Mouse (Mus musculus): ENCODE results near the gene Krt80.
A peak's percentile ranks its signal among the peaks of the same experiment; 100 is the strongest.

Gene Krt80

DNA sequence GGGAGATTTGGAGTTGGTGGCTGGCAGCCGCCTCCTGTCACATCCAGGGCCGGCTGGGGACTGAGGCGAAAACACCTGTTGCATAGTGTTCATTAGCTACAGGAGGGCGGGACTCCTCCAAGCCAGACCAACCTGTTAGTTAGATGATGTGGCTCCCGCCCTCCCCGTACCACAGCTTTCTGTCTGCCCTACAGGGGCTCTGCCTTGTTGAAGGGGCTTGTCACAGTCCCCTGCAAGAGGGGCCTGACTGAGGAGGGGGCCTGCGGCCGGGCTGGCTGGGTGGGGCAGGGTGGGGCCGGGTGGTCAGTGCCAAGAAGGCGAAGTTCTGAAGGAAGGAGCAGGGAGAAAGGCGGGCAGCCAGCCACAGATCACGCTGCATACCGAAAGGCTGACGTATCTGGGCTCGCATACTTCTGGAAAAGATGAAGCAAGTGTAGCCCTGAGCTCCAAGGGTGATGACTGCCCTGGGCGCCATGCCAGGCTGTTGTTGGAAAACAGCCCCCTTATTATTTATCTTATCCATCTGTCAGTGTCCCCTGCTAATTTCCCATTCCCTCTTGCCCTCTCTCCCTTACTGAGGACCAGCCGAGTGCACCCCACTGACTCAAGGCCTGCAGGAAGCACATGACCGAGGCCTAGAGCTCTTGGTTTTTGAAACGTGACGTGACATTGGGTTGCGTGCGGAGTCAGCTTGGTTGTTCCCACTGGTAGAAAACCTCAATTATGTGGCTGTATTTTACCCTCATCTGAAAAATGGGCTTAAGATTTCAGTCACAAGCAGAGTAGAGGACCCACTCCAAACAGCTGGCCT lies at the start of gene Krt80:
TSS of gene Krt80 (minus strand) at position 62 of the 811 bp plus-strand sequence.
- DNase-seq = peak; percentile 80

DNA sequence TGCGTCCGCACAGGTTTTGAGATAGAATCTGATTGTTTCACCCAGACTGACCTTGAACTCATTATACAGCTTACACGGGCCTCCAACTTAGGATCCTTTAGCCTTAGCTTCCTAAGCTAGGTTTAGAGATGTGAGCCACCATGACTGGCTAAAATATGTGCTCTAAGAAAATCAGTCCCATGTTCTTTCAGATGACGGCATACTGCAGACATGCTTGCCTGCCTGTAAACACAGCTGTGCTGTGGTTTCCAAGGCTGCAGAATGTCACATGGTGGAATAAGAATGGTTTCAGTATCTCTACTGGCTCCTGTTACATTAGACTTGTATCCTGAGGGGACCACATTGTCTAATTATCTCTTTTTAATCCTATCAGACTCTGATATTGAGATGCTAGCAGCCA lies 49.0 kb upstream of the Krt80 start:
- DNase-seq = no peak

DNA sequence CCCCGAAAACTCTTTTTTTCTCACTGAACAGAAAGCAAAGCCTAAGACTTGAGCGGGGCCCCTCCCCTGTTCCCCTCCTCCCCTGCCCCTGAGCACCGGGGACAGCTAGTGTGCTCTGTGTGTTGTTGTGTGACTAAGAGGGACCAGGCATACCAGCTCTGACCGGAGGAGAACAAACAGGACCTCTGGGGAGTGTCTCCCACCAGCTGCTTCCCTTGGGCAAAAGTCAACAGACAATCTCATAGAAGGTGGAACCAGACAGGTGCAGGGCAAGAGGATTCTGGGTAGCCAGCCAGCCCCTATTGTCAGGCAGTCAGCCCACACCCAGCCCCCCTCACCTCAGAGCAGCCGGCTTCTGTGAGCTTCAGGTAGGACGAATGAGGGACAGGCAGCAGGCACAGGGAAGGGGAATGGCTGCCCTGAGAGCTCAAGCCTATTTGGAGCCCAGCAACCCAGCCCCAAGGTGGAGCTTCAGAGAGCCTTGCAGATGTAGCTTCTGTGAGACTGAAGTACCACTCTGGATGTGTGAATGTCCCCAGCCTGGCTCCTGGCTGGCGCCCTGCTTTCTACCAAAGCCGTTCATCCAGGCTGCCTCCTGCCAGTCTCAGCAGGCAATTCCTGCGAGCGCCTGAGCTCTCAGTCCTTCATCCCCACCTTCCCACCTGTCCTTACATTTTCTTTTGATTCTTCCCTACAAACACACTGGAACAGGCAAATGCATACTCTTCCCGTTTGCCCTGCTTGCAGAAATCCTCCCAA lies 45.0 kb upstream of the Krt80 start:
- DNase-seq = no peak

DNA sequence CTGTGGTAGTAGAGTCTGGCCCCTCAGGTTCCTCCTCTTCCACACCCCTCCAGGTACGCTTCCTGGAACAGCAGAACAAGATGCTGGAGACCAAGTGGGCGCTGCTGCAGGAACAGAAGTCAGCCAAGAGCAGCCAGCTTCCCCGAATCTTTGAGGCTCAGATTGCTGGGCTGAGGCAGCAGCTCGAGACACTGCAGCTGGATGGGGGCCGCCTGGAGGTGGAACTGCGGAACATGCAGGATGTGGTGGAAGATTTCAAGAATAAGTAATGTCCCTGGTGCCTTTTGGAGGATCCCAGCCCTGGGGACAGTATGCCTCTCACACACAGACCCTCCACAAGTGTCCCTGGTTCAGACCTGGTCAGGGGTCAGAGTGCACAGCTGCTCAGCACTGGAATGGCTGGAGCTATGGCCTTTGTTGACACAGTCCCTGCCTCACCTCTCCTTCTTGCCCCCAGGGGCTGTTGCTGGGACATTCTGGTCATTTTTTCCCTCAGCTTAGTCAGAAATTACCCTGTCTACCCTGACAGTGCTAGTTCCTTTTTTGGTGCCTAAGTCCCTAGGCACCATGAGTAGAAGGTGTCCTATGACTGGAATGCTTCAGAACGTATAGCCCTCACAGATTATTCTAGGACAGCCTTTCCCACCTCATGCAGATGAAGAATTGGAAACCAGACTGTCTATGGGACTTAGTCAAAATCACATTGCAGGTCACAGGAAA lies 44.1 kb upstream of the Krt80 start:
- peak; percentile 31 for DNase-seq

DNA sequence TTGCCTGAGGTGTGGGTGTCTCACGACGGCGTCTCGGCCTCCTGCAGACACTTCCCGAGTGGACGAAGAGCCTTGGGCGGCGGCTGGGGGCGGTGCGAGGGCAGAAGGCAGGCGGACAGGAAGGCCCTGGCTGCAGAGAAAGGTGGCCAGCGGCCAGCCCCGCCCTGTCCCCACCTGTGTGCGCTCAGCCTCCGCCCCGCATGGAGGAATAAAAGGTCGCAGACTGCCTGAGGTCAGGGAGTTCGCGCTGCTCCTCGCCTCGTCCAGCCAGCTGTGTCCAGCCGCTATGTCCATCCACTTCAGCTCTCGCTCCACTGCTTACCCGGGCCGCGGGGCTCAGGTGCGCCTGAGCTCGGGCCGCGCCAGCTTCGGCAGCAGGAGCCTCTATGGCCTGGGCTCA lies 42.2 kb upstream of the Krt80 start:
- DNase-seq = peak; percentile 72

DNA sequence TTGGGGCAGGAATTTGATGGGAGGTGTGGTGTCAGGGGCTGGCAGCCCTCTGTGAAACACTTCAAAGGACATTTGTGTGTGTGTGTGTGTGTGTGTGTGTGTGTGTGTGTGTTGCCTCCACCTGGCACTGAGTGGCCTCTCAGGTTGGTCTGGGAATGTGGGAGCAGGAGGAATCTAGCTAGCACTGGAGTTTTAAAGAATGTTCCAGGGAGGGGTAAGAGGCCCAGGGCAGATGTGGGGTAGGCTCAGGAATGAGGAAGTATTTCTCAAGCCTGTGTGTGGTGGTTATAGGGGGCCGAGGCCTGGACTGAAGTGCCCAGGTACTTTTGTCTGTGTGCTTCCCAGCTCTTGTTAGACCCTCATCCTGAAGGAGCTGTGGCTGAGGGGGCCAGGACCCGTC lies 40.8 kb upstream of the Krt80 start, which contains the start of gene Krt7:
TSS of gene Krt7 (plus strand) at position 269 of the 400 bp plus-strand sequence.
- peak; percentile 70 for DNase-seq

DNA sequence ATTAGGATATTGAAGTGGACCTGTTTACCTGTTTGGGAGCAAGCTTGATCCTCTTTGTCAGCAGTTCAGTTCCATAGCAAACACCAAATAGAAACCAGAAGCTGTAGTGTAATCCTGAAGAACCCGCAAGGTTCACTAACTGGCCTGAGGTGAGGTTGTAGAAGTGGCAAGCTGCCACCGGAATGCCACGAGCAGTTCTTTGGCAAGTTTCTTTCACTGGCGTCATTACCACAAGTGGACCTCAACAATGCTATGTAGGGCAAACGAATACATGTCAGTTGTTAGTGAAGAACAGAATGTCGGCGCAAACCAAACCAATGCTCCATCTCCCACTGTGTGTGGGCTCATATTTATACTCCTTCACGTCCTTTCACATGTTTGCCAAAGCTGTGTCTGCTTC lies 28.3 kb upstream of the Krt80 start:
- peak; percentile 31 for DNase-seq

DNA sequence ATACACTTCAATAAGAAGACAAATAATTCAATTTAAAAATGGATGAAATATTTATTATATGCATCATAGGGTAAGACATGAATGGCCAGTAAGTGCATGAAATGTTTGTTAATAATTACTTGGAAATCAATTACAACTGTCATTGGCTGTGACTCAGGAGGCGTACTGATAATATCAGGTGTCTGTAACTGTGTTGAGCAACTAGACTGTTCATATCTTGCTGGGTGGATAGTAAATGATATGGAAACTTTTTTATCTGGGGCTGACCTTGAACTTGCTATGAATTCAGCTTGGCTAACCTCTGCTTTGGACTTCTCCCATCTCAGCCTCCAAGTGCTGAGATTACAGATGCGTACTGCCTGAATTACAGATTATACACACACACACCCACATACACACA lies 27.7 kb upstream of the Krt80 start:
- DNase-seq = no peak

DNA sequence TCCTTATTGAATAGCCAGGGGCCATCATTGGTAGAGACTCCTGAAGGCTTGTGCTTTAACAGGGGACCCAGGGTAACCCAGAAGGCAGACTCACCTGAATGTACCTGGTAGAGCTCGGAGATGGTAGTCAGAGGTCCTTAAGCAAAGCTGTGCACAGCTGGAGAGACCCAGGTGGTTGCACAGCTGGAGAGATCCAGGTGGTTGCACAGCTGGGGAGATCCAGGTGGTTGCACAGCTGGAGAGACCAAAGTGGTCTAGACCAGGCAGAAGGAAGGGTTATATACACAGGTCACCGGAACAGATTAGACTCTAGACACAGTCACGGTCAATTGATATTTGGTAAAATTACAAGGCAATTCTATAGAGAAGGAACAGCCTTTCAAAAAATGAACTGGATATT lies 27.0 kb upstream of the Krt80 start:
- no peak for DNase-seq

DNA sequence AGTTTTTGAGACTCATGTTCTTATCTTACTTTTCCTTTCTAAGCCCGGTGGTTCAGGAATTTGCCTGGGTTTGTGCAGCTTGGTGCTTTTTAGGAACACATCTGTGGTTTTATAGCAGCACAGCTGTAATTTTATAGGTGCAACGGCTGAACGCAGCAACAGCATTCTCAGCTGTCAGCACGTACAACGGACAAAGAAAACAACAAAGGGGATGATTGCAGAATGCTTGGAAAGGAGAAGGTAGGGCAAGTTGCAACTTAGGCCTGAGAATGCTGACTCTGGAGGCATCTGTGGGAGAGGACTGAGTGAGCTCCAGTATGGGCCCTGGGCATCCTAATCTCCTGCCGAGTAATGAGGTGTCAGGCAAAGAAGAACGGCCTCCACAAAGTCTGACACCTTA lies 26.5 kb upstream of the Krt80 start:
- DNase-seq = no peak

DNA sequence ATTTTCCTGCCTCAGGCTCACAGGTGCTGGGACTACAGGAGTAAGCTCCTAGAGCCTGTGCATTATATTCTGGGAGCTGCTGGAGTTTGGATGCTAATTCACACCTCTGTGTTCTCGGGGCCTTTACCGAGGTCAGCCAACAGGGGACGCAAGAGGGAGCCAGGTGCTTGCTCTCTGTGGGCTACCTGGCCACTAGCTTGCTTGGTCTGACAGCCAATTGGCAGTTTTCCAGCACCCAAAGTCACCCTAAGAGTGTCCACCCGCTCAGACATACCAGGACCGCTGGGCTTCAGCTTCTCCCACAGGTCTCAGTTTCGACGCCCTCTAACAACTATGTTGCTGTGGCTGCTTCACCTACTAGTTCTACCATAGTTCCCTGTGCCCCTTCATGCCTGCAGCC lies 24.9 kb upstream of the Krt80 start:
- DNase-seq = peak; percentile 56

DNA sequence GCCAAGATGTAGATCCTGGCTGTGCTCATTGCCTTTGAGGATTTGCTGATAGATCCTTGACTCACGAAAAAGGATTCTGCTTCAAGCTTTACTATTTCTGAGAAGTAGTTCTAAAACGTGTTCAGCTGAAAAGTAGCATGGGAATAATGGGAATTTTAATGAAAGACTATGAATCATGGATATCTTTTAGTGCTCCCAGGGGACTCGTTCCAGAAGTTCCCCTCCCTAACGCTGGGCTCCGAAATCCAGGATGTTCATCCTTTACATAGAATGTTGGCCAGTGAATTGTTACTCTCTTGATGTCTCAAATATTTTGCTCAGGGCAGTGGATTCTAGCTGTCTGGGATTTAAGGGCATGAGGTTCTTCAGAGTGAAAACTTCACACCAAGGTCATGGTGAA lies 22.3 kb upstream of the Krt80 start:
- no peak for DNase-seq

DNA sequence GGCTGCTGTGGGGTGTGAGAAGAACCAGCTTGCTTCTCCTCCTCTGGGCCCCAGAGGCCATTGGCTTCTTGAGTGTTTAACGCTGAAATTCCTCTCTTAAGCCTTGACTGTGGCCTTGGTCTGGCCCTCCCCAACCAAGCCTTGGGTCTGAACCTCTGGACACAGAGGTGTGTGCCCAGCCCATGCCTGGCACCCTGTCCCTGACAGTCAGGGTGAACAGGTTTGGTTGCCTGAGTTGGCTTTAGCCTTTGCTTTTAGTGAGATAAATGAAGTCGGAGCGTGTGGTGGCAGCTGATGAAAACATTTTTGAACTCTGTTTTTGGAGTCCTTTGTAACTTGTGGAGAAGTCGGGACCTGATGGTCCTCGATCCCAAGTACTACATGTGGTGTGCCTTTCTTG lies 20.2 kb upstream of the Krt80 start:
- DNase-seq = no peak

DNA sequence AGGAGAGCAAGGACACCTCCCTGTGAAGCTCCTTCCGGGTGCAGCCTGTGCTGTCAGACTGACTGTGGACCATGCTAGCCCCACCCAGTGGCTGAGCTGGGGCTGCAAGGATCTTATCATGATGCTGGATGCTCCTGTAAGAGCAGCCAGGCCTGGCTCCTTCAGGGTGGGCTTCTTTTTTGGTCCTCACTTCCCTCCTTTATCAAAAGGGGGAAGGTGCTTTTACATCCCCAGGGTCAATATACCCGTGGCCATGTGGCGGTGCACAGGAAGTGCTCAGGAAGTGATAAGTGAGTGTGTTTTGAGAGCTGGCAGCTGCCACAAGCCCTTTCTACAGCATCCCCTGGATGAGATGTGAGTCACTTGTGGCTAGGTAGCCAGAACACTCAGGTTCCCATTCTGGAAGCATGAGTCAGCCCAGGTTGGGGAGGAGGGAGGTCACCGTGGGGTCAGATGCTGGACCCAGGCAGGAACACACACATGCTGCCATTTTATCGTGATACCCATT lies 18.1 kb upstream of the Krt80 start:
- DNase-seq = no peak

DNA sequence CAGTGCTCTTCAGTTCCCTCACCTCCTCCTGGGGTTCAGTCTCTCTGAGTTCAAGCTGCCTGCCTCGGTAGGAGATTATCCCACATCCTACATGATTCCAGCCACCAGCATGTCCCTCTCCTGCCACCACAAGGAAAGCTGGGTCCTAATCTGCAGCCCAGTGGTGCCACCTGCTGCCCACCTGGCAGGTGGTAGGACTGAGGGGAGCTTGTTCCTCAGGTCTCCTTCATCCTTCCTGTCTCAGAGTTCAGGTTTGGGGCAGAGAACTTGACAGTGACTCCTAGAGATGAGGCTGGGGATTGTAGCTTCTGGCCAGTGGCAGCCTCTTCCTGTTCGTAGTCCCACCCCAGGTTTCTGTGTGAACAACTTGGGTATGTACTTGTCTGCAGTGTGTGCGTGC lies 17.2 kb upstream of the Krt80 start:
- DNase-seq = peak; percentile 46

DNA sequence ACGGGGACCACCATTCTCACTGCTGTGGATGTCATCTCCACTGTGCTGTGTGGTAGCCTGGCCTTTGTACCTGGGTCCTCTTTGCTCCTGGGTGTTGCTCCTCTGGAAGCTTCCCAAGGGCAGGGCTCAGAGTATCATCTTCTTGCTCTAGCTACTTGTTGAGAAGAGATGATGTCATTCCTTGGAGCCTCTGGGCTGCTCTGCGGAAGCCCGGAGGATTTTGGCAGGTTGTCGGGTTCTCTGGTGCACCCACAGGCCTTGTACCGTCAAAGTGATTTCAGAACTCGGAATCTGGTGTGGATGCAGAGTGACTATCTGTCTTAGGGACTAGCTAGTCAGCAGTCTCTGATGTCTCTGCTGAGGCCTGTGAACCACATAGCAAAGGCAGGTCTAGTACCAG lies 15.1 kb upstream of the Krt80 start:
- no peak for DNase-seq

DNA sequence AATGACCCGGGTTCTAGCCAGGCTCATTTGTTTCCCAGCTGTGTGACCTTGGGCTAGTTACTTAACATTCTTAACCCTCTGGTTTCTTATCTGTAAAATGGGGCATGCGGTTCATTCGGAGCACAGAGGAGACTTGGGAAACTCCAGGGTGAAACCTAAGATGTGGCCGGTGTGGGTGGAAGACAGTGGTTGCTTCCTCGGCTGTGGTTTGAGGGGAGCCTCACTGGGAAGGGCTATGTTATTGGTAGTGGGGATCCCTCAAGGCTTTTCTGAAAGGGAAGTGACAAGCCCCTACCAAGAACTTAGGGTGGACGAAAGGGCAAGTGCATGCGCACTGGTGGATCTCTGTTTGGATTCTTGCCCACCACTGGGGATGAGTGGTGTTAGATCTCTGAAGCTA lies 14.6 kb upstream of the Krt80 start:
- DNase-seq = no peak

DNA sequence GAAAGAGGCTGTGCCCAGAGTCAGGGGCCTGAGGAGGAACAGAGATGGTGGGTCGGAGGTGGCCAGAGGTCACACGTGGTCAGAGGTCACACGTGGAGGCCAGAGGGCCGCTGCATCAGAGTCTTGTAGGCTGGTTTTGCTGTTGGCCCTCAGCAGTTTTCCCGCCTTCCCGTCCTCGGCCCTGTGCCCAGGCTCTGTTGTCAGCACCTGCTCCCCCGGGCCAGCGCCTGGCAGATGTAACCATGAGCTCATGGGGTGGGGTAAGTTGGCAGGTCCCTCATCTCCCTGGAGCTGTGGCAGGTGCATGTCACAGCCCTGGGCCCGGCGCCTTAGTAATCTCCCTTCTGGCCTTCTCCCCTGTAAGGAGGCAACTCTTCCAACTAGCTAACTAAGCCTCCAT lies 12.8 kb upstream of the Krt80 start:
- no peak for DNase-seq

DNA sequence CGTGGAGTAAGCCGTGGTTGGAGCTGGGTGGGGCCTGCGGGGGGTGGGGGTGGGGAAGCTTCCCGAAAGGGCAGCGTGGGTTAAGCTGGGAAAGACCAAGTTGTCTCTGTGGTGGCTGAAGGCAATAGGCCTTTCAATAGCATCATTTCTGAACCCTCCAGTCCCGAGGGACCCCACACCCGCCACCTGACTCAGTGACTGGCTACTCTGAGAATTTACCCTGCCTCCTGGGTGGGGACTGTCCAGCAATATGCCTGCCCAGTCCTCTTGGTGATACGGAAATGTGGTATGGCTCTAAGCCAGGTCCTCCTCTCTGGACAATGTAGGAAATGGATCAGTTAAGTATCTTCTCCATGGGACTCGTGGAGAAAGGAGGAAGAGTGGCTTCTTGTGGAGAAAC lies 11.8 kb upstream of the Krt80 start:
- DNase-seq = peak; percentile 55

DNA sequence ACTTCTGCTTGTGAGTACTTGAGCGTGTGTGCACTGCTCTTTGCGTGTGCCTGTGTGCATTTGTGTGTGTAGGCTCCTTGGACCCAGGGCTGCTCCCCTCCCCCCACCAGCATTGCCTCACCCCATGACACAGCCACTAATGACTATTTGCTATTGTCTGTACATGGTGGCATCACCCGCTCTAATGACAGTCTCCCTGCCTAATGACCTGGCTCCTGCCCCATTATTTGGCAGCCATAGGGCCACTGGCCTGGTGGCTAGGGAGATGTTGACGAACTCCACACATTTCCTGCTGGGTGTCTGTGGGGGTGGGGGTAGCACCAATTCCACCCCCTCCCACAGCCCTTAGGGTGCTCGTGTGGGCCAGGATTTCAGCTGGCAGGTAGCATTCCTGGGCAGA lies 8.7 kb upstream of the Krt80 start:
- DNase-seq = no peak

DNA sequence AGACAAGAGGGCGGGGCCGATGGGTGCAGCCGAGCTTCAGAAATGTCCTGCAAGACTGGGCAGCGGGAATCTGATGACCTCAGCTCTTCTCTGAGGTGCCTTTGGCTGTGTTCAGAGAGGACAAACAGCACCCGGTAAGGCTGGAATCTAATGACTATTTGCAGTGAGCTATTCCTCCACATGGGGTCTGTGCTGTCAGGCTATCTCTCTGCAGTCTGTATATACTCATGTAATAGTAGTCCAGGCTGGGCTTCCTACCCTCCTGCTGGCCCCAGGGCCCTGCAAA lies 6.8 kb upstream of the Krt80 start:
- DNase-seq = peak; percentile 67

DNA sequence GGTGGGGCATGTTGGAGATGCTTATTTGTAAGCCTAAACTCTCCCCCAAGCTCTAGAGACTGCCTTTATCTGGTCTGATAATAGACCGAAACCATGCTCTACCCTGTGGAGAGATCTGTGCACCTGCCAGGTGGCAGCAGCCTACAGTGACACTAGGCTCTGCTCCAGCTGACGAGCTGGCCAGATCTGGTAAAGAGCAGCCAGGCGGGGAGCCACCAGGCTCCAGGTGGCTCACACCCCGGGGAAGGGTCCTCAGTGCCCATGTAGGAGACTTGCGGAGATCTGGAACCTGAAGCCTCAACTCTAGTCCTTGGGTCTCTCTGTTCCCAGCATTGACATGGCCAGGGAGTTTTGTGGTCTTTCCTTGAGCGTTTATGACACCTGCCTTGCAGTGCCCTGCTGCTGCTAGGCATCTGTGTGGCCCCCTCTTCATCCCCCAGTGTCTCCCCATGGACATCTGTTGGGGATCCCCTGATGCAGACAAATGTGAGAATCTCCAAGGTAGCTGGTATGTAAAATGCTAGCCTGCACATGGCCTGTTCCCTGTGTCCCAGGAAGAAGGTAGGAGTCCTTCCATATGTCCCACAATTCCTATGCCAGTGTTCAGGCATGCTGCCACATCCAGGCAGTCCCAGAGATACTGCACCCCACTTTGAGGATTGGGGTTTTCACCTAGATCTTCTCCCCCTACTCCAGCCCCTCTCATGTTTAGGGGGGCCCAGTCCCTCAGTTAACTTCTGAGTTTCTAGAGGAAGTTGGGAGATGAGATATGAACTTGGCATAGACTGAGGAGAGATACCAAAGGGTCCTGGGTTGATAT lies 6.2 kb upstream of the Krt80 start:
- DNase-seq = no peak

DNA sequence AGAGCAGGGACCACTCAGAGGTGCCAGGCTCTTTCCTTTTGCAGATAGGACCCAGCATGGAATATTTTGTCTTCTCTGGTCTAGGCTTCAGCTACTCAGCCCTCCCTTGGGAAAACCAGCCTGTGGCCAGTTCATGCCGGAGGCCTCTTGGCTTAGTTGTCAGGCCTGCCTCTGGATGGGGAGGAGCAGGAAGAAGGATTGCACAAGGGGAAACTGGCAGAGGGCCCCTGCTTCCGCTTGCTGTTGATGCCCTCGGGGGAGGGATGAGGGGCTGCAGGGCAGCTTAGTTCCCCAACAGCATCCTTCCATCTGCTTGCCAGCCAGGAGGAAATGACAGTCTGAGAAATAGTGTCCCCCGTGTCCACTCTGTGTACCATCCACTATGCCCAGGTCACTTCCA lies 4.9 kb upstream of the Krt80 start:
- peak; percentile 69 for DNase-seq

All from kidney, adult 9 months (tissue).